9 mouse cellular contexts compared by ENCODE assay signal in genomic region chr12:15507576-15507975, GRCm38 (mm10).
DNase-seq lines count a peak whose midpoint lies in the region; ATAC-seq and TF ChIP-seq lines count a peak whose summit lies in the region.
"Had no signal": no experiment of that assay in that cellular context is flagged by ENCODE, and none has a peak within 500 bp of the region (broad histone marks: within the 10 kb centered on the region; RNA-seq: fewer than 3 reads in every experiment).

No protein-coding gene starts in this region.

- no peak overlapping the region for H3K4me2 ChIP-seq in intestine, postnatal 0 days (replicated peaks; ENCODE audit: low read depth)
- H3K4me2 ChIP-seq in intestine, embryonic 15.5 days (replicated peaks), result no peak overlapping the region
- H3K4me2 ChIP-seq in embryonic facial prominence, embryonic 14.5 days (ENCODE audit: low read depth, low read length), result no peak overlapping the region

- peak; percentile 67 for TF ChIP-seq RAD21 in MEL (IDR thresholded peaks at IDR 0.05; ENCODE audit: low read depth, low read length)

- 21% methylated on average over 7 of the region's 7 CpGs for WGBS in intestine, postnatal 0 days
- 23% methylated on average over 7 of the region's 7 CpGs for WGBS in intestine, embryonic 15.5 days
- WGBS in embryonic facial prominence, embryonic 14.5 days, result 22% methylated on average over 7 of the region's 7 CpGs

- TF ChIP-seq POLR2A in MEL (IDR thresholded peaks at IDR 0.05; ENCODE audit: control insufficient read depth in 1 of 2, insufficient read depth in 1 of 2, low read depth in 1 of 2, low read length in 2 of 2, poor library complexity in 1 of 2), result no peak

- no peaks in the 10 kb centered on the region for H3K9me3 ChIP-seq in intestine, postnatal 0 days (ENCODE audit: control insufficient read depth)
- H3K9me3 ChIP-seq in intestine, embryonic 15.5 days, result no peaks in the 10 kb centered on the region
- no peaks in the 10 kb centered on the region for H3K9me3 ChIP-seq in MEL (replicated peaks; ENCODE audit: insufficient read depth, low read length)
- no peaks in the 10 kb centered on the region for H3K9me3 ChIP-seq in embryonic facial prominence, embryonic 14.5 days (ENCODE audit: control insufficient read depth, low read length)

- TF ChIP-seq EP300 in MEL (IDR thresholded peaks at IDR 0.05; ENCODE audit: low read depth in 1 of 2, low read length in 2 of 2), result no peak

- ATAC-seq in intestine, postnatal 0 days, result no peak
- ATAC-seq in intestine, embryonic 15.5 days, result no peak
- no peak for ATAC-seq in embryonic facial prominence, embryonic 14.5 days (ENCODE audit: low read depth)
- ATAC-seq in inflammation-experienced regulatory T-cells, adult 6 months, result no peak

- H3K79me2 ChIP-seq in MEL (ENCODE audit: control insufficient read depth, insufficient read depth, low read length, poor library complexity), result no peaks in the 10 kb centered on the region

- H3K27me3 ChIP-seq in intestine, postnatal 0 days (replicated peaks; ENCODE audit: control insufficient read depth, insufficient read depth, low read length), result no peaks in the 10 kb centered on the region
- no peaks in the 10 kb centered on the region for H3K27me3 ChIP-seq in intestine, embryonic 15.5 days (replicated peaks)
- peaks cover 2 to 8% of the 10 kb centered on the region in 2 experiments; a peak in 2 of 4 replicates for H3K27me3 ChIP-seq in MEL (ENCODE audit: control insufficient read depth in 1 of 2, insufficient read depth in 2 of 2, low read length in 2 of 2)
- H3K27me3 ChIP-seq in embryonic facial prominence, embryonic 14.5 days (replicated peaks; ENCODE audit: control insufficient read depth, insufficient read depth, low read length), result no peaks in the 10 kb centered on the region

- no peak overlapping the region for H3K9ac ChIP-seq in intestine, postnatal 0 days (ENCODE audit: low read depth, low read length)
- H3K9ac ChIP-seq in intestine, embryonic 15.5 days, result no peak overlapping the region
- H3K9ac ChIP-seq in MEL (ENCODE audit: control insufficient read depth, low read depth, low read length, poor library complexity, severe bottlenecking), result no peak overlapping the region
- no peak overlapping the region for H3K9ac ChIP-seq in embryonic facial prominence, embryonic 14.5 days (ENCODE audit: low read depth, low read length)

- no peak overlapping the region for H3K4me3 ChIP-seq in intestine, postnatal 0 days (ENCODE audit: low read depth, low read length)
- no peak overlapping the region for H3K4me3 ChIP-seq in intestine, embryonic 15.5 days (replicated peaks)
- H3K4me3 ChIP-seq in MEL (ENCODE audit: control insufficient read depth in 1 of 2, insufficient read depth in 1 of 2, low read depth in 2 of 2, low read length in 2 of 2), result no peak overlapping the region
- no peak overlapping the region for H3K4me3 ChIP-seq in embryonic facial prominence, embryonic 14.5 days (ENCODE audit: low read depth, low read length)
- H3K4me3 ChIP-seq: myocyte had no signal

- no peaks in the 10 kb centered on the region for H3K4me1 ChIP-seq in intestine, postnatal 0 days (replicated peaks; ENCODE audit: control insufficient read depth, insufficient read depth, low read length)
- no peaks in the 10 kb centered on the region for H3K4me1 ChIP-seq in intestine, embryonic 15.5 days (replicated peaks)
- no peaks in the 10 kb centered on the region for H3K4me1 ChIP-seq in MEL (ENCODE audit: control insufficient read depth in 1 of 2, insufficient read depth in 2 of 2, low read length in 2 of 2)
- no peaks in the 10 kb centered on the region for H3K4me1 ChIP-seq in embryonic facial prominence, embryonic 14.5 days (ENCODE audit: control insufficient read depth, insufficient read depth, low read length)

- DNase-seq in MEL (ENCODE audit: low read depth, low spot score), result peak; percentile 58
- peak; percentile 73 for DNase-seq in embryonic facial prominence, embryonic 14.5 days (ENCODE audit: low spot score)
- DNase-seq in mesoderm, embryonic 11.5 days (ENCODE audit: low read depth, low spot score), result peak; percentile 41
- DNase-seq in spleen, postnatal 36 days (ENCODE audit: low spot score in 2 of 2), result no peak
- no peak for DNase-seq in heart, postnatal 4 days

- TF ChIP-seq CTCF in intestine, postnatal 0 days (IDR thresholded peaks at IDR 0.05; ENCODE audit: low read depth), result peak; percentile 72
- peak; percentile 31 to 67 (median 50) for TF ChIP-seq CTCF in MEL (IDR thresholded peaks at IDR 0.05 in 2 of 3, conservative IDR thresholded peaks at IDR 0.05 in 1 of 3; ENCODE audit: control insufficient read depth in 1 of 3, insufficient read depth in 1 of 3, low read depth in 2 of 3, low read length in 3 of 3, poor library complexity in 1 of 3, severe bottlenecking in 1 of 3)

- no peak overlapping the region for H3K27ac ChIP-seq in intestine, postnatal 0 days (ENCODE audit: low read depth, low read length)
- no peak overlapping the region for H3K27ac ChIP-seq in intestine, embryonic 15.5 days
- no peak overlapping the region for H3K27ac ChIP-seq in MEL (ENCODE audit: control insufficient read depth, low read depth, low read length)
- H3K27ac ChIP-seq in embryonic facial prominence, embryonic 14.5 days (replicated peaks; ENCODE audit: low read depth, low read length), result no peak overlapping the region

- H3K36me3 ChIP-seq in intestine, postnatal 0 days (ENCODE audit: control insufficient read depth, insufficient read depth), result no peaks in the 10 kb centered on the region
- no peaks in the 10 kb centered on the region for H3K36me3 ChIP-seq in intestine, embryonic 15.5 days
- no peaks in the 10 kb centered on the region for H3K36me3 ChIP-seq in MEL (ENCODE audit: control insufficient read depth in 1 of 2, insufficient read depth in 2 of 2, low read length in 2 of 2)
- H3K36me3 ChIP-seq in embryonic facial prominence, embryonic 14.5 days (ENCODE audit: control insufficient read depth, insufficient read depth, low read length), result no peaks in the 10 kb centered on the region

TF ChIP-seq in MEL, 35 proteins besides CTCF, POLR2A, EP300 and RAD21:
- TF ChIP-seq KAT2A (conservative IDR thresholded peaks at IDR 0.05; ENCODE audit: low read depth, low read length), result no peak
- TF ChIP-seq USF2 (IDR thresholded peaks at IDR 0.05; ENCODE audit: borderline replicate concordance in 1 of 2, insufficient read depth in 1 of 2, low read depth in 1 of 2, low read length in 2 of 2), result no peak
- TF ChIP-seq ZC3H11A (IDR thresholded peaks at IDR 0.05; ENCODE audit: low read depth, low read length), result no peak
- no peak for TF ChIP-seq HCFC1 (IDR thresholded peaks at IDR 0.05; ENCODE audit: low read depth, low read length)
- no peak for TF ChIP-seq MAZ (IDR thresholded peaks at IDR 0.05; ENCODE audit: low read depth, low read length)
- peak; percentile 52; the same call in 1 of the 2 replicates for TF ChIP-seq ZNF384 (IDR thresholded peaks at IDR 0.05; ENCODE audit: low read depth, low read length)
- no peak for TF ChIP-seq ETS1 (IDR thresholded peaks at IDR 0.05; ENCODE audit: low read depth, low read length)
- no peak for TF ChIP-seq SIN3A (IDR thresholded peaks at IDR 0.05; ENCODE audit: low read length)
- TF ChIP-seq SMC3 (IDR thresholded peaks at IDR 0.05; ENCODE audit: low read depth, low read length), result peak; percentile 47
- TF ChIP-seq MAFK (IDR thresholded peaks at IDR 0.05; ENCODE audit: borderline replicate concordance, low read depth, low read length), result no peak

Comparison
In these comparisons a context has a peak if more than half of its experiments do, and no peak if none do; other contexts are left out.
1. DNase-seq: peak in MEL (single experiment), embryonic facial prominence, embryonic 14.5 days (single experiment) and mesoderm, embryonic 11.5 days (single experiment); none in spleen, postnatal 36 days (0 of 2) and heart, postnatal 4 days (single experiment).